Mouse (Mus musculus): ENCODE measurements at regions not wholly inside any gene's neighbourhood (a gene's known extent, or its start where the extent isn't known, plus 50 kb on each side); places are given as distances from the start of the nearest gene placed in this dataset.
"Not testable (repeated sequence)": the region's sequence is repeated elsewhere in the genome, so short reads cannot be mapped to it uniquely, and the experiment has no call there.

- Histone ChIP-seq H3K4me1 (peaks cover 5% of the 10 kb centered on the region), H3K27ac (replicated peaks) (no peak overlapping the region), H3K4me2 (replicated peaks) (no peak overlapping the region), H3K36me3 (no peaks in the 10 kb centered on the region), H3K27me3 (no peaks in the 10 kb centered on the region), H3K4me3 (replicated peaks) (no peak overlapping the region), H3K9ac (no peak overlapping the region), H3K9me3 (replicated peaks) (no peaks in the 10 kb centered on the region)
- ATAC-seq (ENCODE audit: insufficient number of reproducible peaks, low FRiP score, low TSS enrichment, low read depth) = no peak
- 83% methylated on average over 8 of the region's 8 CpGs for WGBS
Measured at GRCm38 (mm10) chr13:98438206-98438605, 53.6 kb downstream of the Gm10320 start.

GRCm38 (mm10) chr13:98436961-98437360 is 54.8 kb downstream of the Gm10320 start:
- peaks cover 2% of the 10 kb centered on the region for H3K27me3 ChIP-seq
- H3K9ac ChIP-seq = no peak overlapping the region
- no peak overlapping the region for H3K4me2 ChIP-seq (replicated peaks)
- peak overlapping the region; percentile 28; the same call in 1 of the 2 replicates for H3K27ac ChIP-seq (replicated peaks)
- 38% methylated on average over 8 of the region's 8 CpGs for WGBS
- no peak overlapping the region for H3K4me3 ChIP-seq (replicated peaks)
- ATAC-seq (ENCODE audit: insufficient number of reproducible peaks, low FRiP score, low TSS enrichment, low read depth) = peak; percentile 69
- H3K9me3 ChIP-seq (replicated peaks) = no peaks in the 10 kb centered on the region
- no peaks in the 10 kb centered on the region for H3K36me3 ChIP-seq
- H3K4me1 ChIP-seq = peaks cover 5% of the 10 kb centered on the region

GRCm38 (mm10) chr13:98435245-98435975 is 56.4 kb downstream of the Gm10320 start:
- WGBS = 90% methylated on average over 8 of the region's 8 CpGs

GRCm38 (mm10) chr13:98429851-98430250 is 62.0 kb downstream of the Gm10320 start:
- Histone ChIP-seq H3K4me2 (replicated peaks) (no peak overlapping the region), H3K27me3 (peaks cover 41% of the 10 kb centered on the region), H3K4me3 (replicated peaks) (no peak overlapping the region), H3K9me3 (replicated peaks) (no peaks in the 10 kb centered on the region), H3K4me1 (peaks cover 15% of the 10 kb centered on the region), H3K36me3 (no peaks in the 10 kb centered on the region), H3K9ac (no peak overlapping the region), H3K27ac (replicated peaks) (no peak overlapping the region)
- 43% methylated on average over 21 of the region's 21 CpGs for WGBS
- ATAC-seq (ENCODE audit: insufficient number of reproducible peaks, low FRiP score, low TSS enrichment, low read depth) = no peak

More at GRCm38 (mm10) chr13:98435245-98435975, 56.4 kb downstream of the Gm10320 start:
- Histone ChIP-seq H3K4me1 (peaks cover 10% of the 10 kb centered on the region), H3K4me3 (replicated peaks) (no peak overlapping the region), H3K9ac (no peak overlapping the region), H3K4me2 (replicated peaks) (no peak overlapping the region), H3K27ac (replicated peaks) (no peak overlapping the region), H3K9me3 (replicated peaks) (no peaks in the 10 kb centered on the region), H3K36me3 (no peaks in the 10 kb centered on the region), H3K27me3 (peaks cover 15% of the 10 kb centered on the region)
- no peak for ATAC-seq (ENCODE audit: insufficient number of reproducible peaks, low FRiP score, low TSS enrichment, low read depth)

- not testable (repeated sequence) for H3K9me3 ChIP-seq (replicated peaks); H3K9ac ChIP-seq; ATAC-seq (ENCODE audit: insufficient number of reproducible peaks, low FRiP score, low TSS enrichment, low read depth); H3K36me3 ChIP-seq; H3K27ac ChIP-seq (replicated peaks)
- Histone ChIP-seq H3K4me2 (replicated peaks) (peak overlapping the region; percentile 36), H3K4me3 (replicated peaks) (peak overlapping the region; percentile 6), H3K27me3 (peaks cover 41% of the 10 kb centered on the region), H3K4me1 (peaks cover 15% of the 10 kb centered on the region)
- 7% methylated on average over 16 of the region's 16 CpGs for WGBS
Measured at GRCm38 (mm10) chr13:98427660-98428059, 64.1 kb downstream of the Gm10320 start.

- no peaks in the 10 kb centered on the region for H3K9me3 ChIP-seq (replicated peaks)
- no peaks in the 10 kb centered on the region for H3K36me3 ChIP-seq
- H3K27me3 ChIP-seq = peaks cover 22% of the 10 kb centered on the region
- no peak overlapping the region for H3K9ac ChIP-seq
- 87% methylated on average over 7 of the region's 7 CpGs for WGBS
- H3K27ac ChIP-seq (replicated peaks) = no peak overlapping the region
- peaks cover 8% of the 10 kb centered on the region; the same call in 1 of the 2 replicates for H3K4me1 ChIP-seq
- ATAC-seq (ENCODE audit: insufficient number of reproducible peaks, low FRiP score, low TSS enrichment, low read depth) = no peak
- no peak overlapping the region for H3K4me3 ChIP-seq (replicated peaks)
- no peak overlapping the region for H3K4me2 ChIP-seq (replicated peaks)
Measured at GRCm38 (mm10) chr13:98425026-98425425, 66.8 kb downstream of the Gm10320 start.

- no peaks in the 10 kb centered on the region for H3K36me3 ChIP-seq
- H3K4me1 ChIP-seq = peaks cover 6% of the 10 kb centered on the region; the same call in 1 of the 2 replicates
- 71% methylated on average over 12 of the region's 12 CpGs for whole genome bisulfite sequencing
- no peak overlapping the region for H3K4me3 ChIP-seq (replicated peaks)
- H3K27ac ChIP-seq (replicated peaks) = no peak overlapping the region
- no peak overlapping the region for H3K9ac ChIP-seq
- H3K27me3 ChIP-seq = peaks cover 13% of the 10 kb centered on the region; the same call in 1 of the 2 replicates
- H3K4me2 ChIP-seq (replicated peaks) = no peak overlapping the region
- no peaks in the 10 kb centered on the region for H3K9me3 ChIP-seq (replicated peaks)
- no peak for ATAC-seq (ENCODE audit: insufficient number of reproducible peaks, low FRiP score, low TSS enrichment, low read depth)
Measured at GRCm38 (mm10) chr13:98424000-98424399, 67.8 kb downstream of the Gm10320 start.

- H3K9ac ChIP-seq = no peak overlapping the region
- ATAC-seq (ENCODE audit: insufficient number of reproducible peaks, low FRiP score, low TSS enrichment, low read depth) = no peak
- 72% methylated on average over 15 of the region's 15 CpGs for WGBS
Measured at GRCm38 (mm10) chr13:98420419-98421043, 66.5 kb downstream of the Foxd1 start.

GRCm38 (mm10) chr13:98417736-98418135 is 63.7 kb downstream of the Foxd1 start:
- no peak overlapping the region for H3K4me3 ChIP-seq (replicated peaks)
- no peak for ATAC-seq (ENCODE audit: insufficient number of reproducible peaks, low FRiP score, low TSS enrichment, low read depth)
- WGBS = 87% methylated on average over 4 of the region's 4 CpGs

More at GRCm38 (mm10) chr13:98420419-98421043, 66.5 kb downstream of the Foxd1 start:
- no peak overlapping the region for H3K27ac ChIP-seq (replicated peaks)
- H3K36me3 ChIP-seq = no peaks in the 10 kb centered on the region
- H3K4me3 ChIP-seq (replicated peaks) = no peak overlapping the region
- H3K4me1 ChIP-seq = no peaks in the 10 kb centered on the region
- H3K9me3 ChIP-seq (replicated peaks) = no peaks in the 10 kb centered on the region
- no peak overlapping the region for H3K4me2 ChIP-seq (replicated peaks)
- no peaks in the 10 kb centered on the region for H3K27me3 ChIP-seq

GRCm38 (mm10) chr13:98416457-98416856 is 62.4 kb downstream of the Foxd1 start:
- no peak for ATAC-seq (ENCODE audit: insufficient number of reproducible peaks, low FRiP score, low TSS enrichment, low read depth)
- H3K9ac ChIP-seq = no peak overlapping the region
- no peak overlapping the region for H3K4me3 ChIP-seq (replicated peaks)
- no peak overlapping the region for H3K27ac ChIP-seq (replicated peaks)
- no peak overlapping the region for H3K4me2 ChIP-seq (replicated peaks)
- no peaks in the 10 kb centered on the region for H3K36me3 ChIP-seq
- 82% methylated on average over 6 of the region's 6 CpGs for WGBS
- H3K9me3 ChIP-seq (replicated peaks) = no peaks in the 10 kb centered on the region
- no peaks in the 10 kb centered on the region for H3K4me1 ChIP-seq
- 0 out of 2 replicates have a peak, but pooled peaks cover under 1% of the 10 kb centered on the region for H3K27me3 ChIP-seq

More at GRCm38 (mm10) chr13:98417736-98418135, 63.7 kb downstream of the Foxd1 start:
- H3K4me1 ChIP-seq = no peaks in the 10 kb centered on the region
- no peak overlapping the region for H3K4me2 ChIP-seq (replicated peaks)
- H3K9ac ChIP-seq = no peak overlapping the region
- no peaks in the 10 kb centered on the region for H3K36me3 ChIP-seq
- H3K9me3 ChIP-seq (replicated peaks) = no peaks in the 10 kb centered on the region
- no peak overlapping the region for H3K27ac ChIP-seq (replicated peaks)
- no peaks in the 10 kb centered on the region for H3K27me3 ChIP-seq

- Histone ChIP-seq H3K4me1 (no peaks in the 10 kb centered on the region), H3K4me2 (replicated peaks) (no peak overlapping the region), H3K27me3 (0 out of 2 replicates have a peak, but pooled peaks cover 3% of the 10 kb centered on the region), H3K36me3 (no peaks in the 10 kb centered on the region), H3K4me3 (replicated peaks) (no peak overlapping the region), H3K27ac (replicated peaks) (no peak overlapping the region), H3K9ac (no peak overlapping the region), H3K9me3 (replicated peaks) (no peaks in the 10 kb centered on the region)
- no peak for ATAC-seq (ENCODE audit: insufficient number of reproducible peaks, low FRiP score, low TSS enrichment, low read depth)
- 76% methylated on average over 3 of the region's 3 CpGs for WGBS
Measured at GRCm38 (mm10) chr13:98414851-98415250, 60.8 kb downstream of the Foxd1 start.

Measured in embryonic facial prominence, embryonic 15.5 days (tissue).